Mouse (Mus musculus) layer of hippocampus, postnatal 25 days (tissue): ENCODE data around the gene Sigmar1. TPM values are rescaled to one million over a fixed set of nuclear protein-coding genes. Genes with fewer than 3 reads are reported as not detected.

Experiments
- total RNA-seq, 2 experiments: library from RNA; stranded (reverse); gene quantifications; 2 replicates each; pipeline ENCODE4 v1.2.3; 2021

The Sigmar1 gene
- total RNA-seq, 2 experiments from 2014 or later = 40.0 to 41.6 TPM

Other genes starting within 250 kb of the Sigmar1 start
- 1 to 10 TPM; 4.5 to 7.0 TPM for gene 1110017D15Rik, start 238.8 kb downstream of the Sigmar1 start, total RNA-seq
- 100 to 1,000 TPM; 159 to 165 TPM for gene Fam219a, start 186.6 kb downstream of the Sigmar1 start, total RNA-seq
- 10 to 100 TPM in 1 of 2 experiments, 1 to 10 TPM in 1; 7.1 to 11.2 TPM for gene Dnaic1, start 186.4 kb downstream of the Sigmar1 start, total RNA-seq
- 10 to 100 TPM; 62.1 to 66.9 TPM for gene Enho, start 115.8 kb downstream of the Sigmar1 start, total RNA-seq
- 10 to 100 TPM; 89.6 to 96.1 TPM for gene Cntfr, start 59.1 kb downstream of the Sigmar1 start, total RNA-seq
- gene Il11ra1, start 56.2 kb downstream of the Sigmar1 start, total RNA-seq = 10 to 100 TPM; 40.0 to 44.8 TPM
- 10 to 100 TPM; 27.7 to 33.6 TPM for gene Rpp25l, start 42.6 kb downstream of the Sigmar1 start, total RNA-seq
- 100 to 1,000 TPM; 149 to 172 TPM for gene Dctn3, start 33.0 kb downstream of the Sigmar1 start, total RNA-seq
- gene Arid3c, start 25.0 kb downstream of the Sigmar1 start, total RNA-seq = not detected
- 10 to 100 TPM; 54.3 to 55.7 TPM for gene Galt, start 929 bp downstream of the Sigmar1 start, total RNA-seq
- 100 to 1,000 TPM; 121 to 134 TPM for gene Ccl27a, start 18.1 kb upstream of the Sigmar1 start, total RNA-seq
- not detected for gene Gm21541, start 147.5 kb upstream of the Sigmar1 start, total RNA-seq
- 10 to 100 TPM; 16.0 to 17.9 TPM for gene Gm20878, start 185.4 kb upstream of the Sigmar1 start, total RNA-seq
- 1 to 10 TPM; 1.1 to 1.8 TPM for gene Fam205a4, start 209.9 kb upstream of the Sigmar1 start, total RNA-seq